Mouse (Mus musculus) ES-Bruce4 (cell line): ENCODE results near the gene Syf2.

Experiments
- CTCF ChIP-seq: IDR thresholded peaks from one replicate; pipeline ENCODE4 v1.8.1; 2011; ENCODE audit warnings: low read depth, low read length
- EP300 ChIP-seq: IDR thresholded peaks from 2 replicates; pipeline ENCODE4 v1.6.1; 2011; ENCODE audit warnings: low read depth, low read length; ENCODE audit not compliant: insufficient read depth
- POLR2A ChIP-seq: IDR thresholded peaks from one replicate; pipeline ENCODE4 v1.8.1; 2011; ENCODE audit warnings: low read length; ENCODE audit not compliant: insufficient read depth

DNA sequence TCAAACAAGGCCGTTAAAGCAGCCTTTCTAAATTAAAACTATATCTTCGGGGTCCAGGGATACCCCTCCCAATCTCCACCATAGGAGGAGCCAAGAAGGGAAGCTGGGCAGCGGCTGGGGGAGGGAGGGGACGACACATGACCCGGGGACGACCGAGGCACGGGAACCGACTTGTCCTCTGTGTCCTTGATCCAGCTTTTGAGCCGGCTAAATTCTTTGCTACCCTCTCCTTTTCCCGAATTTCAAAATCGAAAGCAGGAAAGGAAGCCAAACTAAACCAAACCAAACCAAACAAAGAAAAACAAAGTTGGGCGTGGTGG lies 7.8 kb upstream of the Syf2 start:
- no peak for TF ChIP-seq POLR2A
- no peak for TF ChIP-seq CTCF
- peak; percentile 41; the same call in 1 of the 2 replicates for TF ChIP-seq EP300
